Mouse (Mus musculus) R1 (cell line): Measurements from ENCODE around the gene Agpat3.

Experiments
- DNase-seq: peaks from one replicate; pipeline ENCODE4 v3.0.0-alpha.2; 2018; ENCODE audit warnings: low read depth, low spot score

The Agpat3 gene

DNA sequence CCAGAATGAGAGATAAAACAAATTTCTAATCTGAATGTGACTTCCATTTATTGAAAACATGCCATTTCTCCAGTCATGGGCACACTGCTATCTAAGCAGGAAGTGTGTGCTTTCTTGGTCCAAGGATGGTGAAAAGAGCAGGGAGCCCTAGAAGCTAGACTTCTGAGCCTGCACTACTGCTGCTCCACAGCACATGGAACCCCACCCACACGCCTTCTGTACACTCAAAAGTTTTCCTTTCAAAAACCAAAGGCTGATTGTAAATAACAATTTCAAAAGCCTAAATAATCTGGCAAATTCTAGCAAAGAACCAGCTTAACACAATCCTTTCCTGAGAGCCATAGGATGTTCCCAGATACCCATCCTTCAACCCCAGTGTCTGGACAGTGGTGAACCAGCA, 132.8 kb downstream of the Agpat3 start:
- no peak for DNase-seq
